8 mouse cellular contexts compared by ENCODE assay signal in the genomic region with DNA sequence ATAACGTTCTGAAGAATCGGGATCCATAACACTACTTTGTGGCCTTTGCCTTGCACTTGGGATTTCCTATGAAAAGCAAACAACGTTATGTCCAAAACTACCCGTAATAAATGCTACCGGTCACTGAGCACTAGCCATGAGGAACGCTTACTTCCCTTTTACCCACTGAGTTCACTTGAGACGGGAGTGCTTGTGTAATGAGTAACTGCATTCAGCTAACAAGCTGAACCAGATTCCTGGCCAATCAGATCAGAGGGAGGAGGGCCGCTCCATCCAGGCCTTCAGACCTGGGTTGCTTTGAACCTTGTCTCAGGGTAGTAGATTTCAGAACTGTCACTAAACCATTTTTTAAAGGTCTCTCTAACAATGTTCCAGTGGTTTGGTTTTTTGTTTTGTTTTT.
DNase-seq lines count a peak whose midpoint lies in the region; ATAC-seq lines count a peak whose summit lies in the region.

No protein-coding gene starts in this region.

- no peaks in the 10 kb centered on the region for H3K36me3 ChIP-seq in liver, embryonic 12.5 days
- no peaks in the 10 kb centered on the region for H3K36me3 ChIP-seq in heart, embryonic 11.5 days (ENCODE audit: control insufficient read depth, insufficient read depth, low read length)
- H3K36me3 ChIP-seq in stomach, embryonic 14.5 days (ENCODE audit: control insufficient read depth, insufficient read depth, low read length), result no peaks in the 10 kb centered on the region
- H3K36me3 ChIP-seq in limb, embryonic 10.5 days, result no peaks in the 10 kb centered on the region

- peaks cover 7% of the 10 kb centered on the region for H3K4me1 ChIP-seq in liver, embryonic 12.5 days
- peaks cover 26% of the 10 kb centered on the region for H3K4me1 ChIP-seq in heart, embryonic 11.5 days (ENCODE audit: control insufficient read depth, insufficient read depth, low read length)
- peaks cover 15% of the 10 kb centered on the region for H3K4me1 ChIP-seq in stomach, embryonic 14.5 days (ENCODE audit: control insufficient read depth, insufficient read depth, low read length)
- H3K4me1 ChIP-seq in limb, embryonic 10.5 days, result peaks cover 11% of the 10 kb centered on the region; the same call in 1 of the 2 replicates

- no peak overlapping the region for H3K27ac ChIP-seq in liver, embryonic 12.5 days
- H3K27ac ChIP-seq in heart, embryonic 11.5 days (ENCODE audit: low read depth, low read length), result 0 out of 2 replicates have a peak overlapping the region, but pooled peaks have one; percentile 22
- no peak overlapping the region; the same call in 1 of the 2 replicates for H3K27ac ChIP-seq in stomach, embryonic 14.5 days (ENCODE audit: low read length)
- no peak overlapping the region for H3K27ac ChIP-seq in limb, embryonic 10.5 days

- no peak overlapping the region for H3K4me3 ChIP-seq in liver, embryonic 12.5 days
- H3K4me3 ChIP-seq in heart, embryonic 11.5 days (ENCODE audit: low read depth, low read length), result no peak overlapping the region
- H3K4me3 ChIP-seq in stomach, embryonic 14.5 days (ENCODE audit: low read depth, low read length), result no peak overlapping the region
- H3K4me3 ChIP-seq in limb, embryonic 10.5 days, result no peak overlapping the region

- ATAC-seq in liver, embryonic 12.5 days, result 0 out of 2 replicates have a peak, but pooled peaks have one; percentile 32
- no peak for ATAC-seq in heart, embryonic 11.5 days (replicated peaks; ENCODE audit: insufficient number of reproducible peaks, low FRiP score, low TSS enrichment)
- ATAC-seq in stomach, embryonic 14.5 days (ENCODE audit: insufficient number of reproducible peaks, insufficient read depth, low FRiP score, low read depth), result peak; percentile 81

- 40% methylated on average over 8 of the region's 8 CpGs for WGBS in liver, embryonic 12.5 days (ENCODE audit: insufficient replicate concordance)
- 54% methylated on average over 8 of the region's 8 CpGs for WGBS in heart, embryonic 11.5 days (ENCODE audit: insufficient replicate concordance)
- WGBS in large intestine, adult 2 months, result 12% methylated on average over 8 of the region's 8 CpGs
- 45% methylated on average over 8 of the region's 8 CpGs for WGBS in stomach, embryonic 14.5 days
- 73% methylated on average over 8 of the region's 8 CpGs for WGBS in limb, embryonic 10.5 days

- H3K4me2 ChIP-seq in liver, embryonic 12.5 days, result no peak overlapping the region
- H3K4me2 ChIP-seq in heart, embryonic 11.5 days, result no peak overlapping the region
- H3K4me2 ChIP-seq in stomach, embryonic 14.5 days (replicated peaks; ENCODE audit: low read depth, low read length), result 0 out of 2 replicates have a peak overlapping the region, but pooled peaks have one; percentile 2

- H3K27me3 ChIP-seq in liver, embryonic 12.5 days (replicated peaks), result no peaks in the 10 kb centered on the region
- no peaks in the 10 kb centered on the region for H3K27me3 ChIP-seq in heart, embryonic 11.5 days (ENCODE audit: control insufficient read depth, insufficient read depth, low read length)
- no peaks in the 10 kb centered on the region for H3K27me3 ChIP-seq in stomach, embryonic 14.5 days (ENCODE audit: control insufficient read depth, insufficient read depth, low read length)
- H3K27me3 ChIP-seq in limb, embryonic 10.5 days (ENCODE audit: low read depth, poor library complexity, severe bottlenecking), result no peaks in the 10 kb centered on the region

- no peak for DNase-seq in liver
- DNase-seq in large intestine, adult 2 months (ENCODE audit: low read depth, low spot score), result peak; percentile 87
- DNase-seq in right cerebral cortex, postnatal 25 days, result no peak
- no peak for DNase-seq in limb, embryonic 10.5 days (ENCODE audit: low spot score)
- DNase-seq in gastrocnemius, postnatal 10 days, result no peak

- no peak overlapping the region for H3K9ac ChIP-seq in liver, embryonic 12.5 days
- H3K9ac ChIP-seq in heart, embryonic 11.5 days (ENCODE audit: low read depth, low read length), result no peak overlapping the region
- no peak overlapping the region for H3K9ac ChIP-seq in stomach, embryonic 14.5 days (replicated peaks; ENCODE audit: low read depth, low read length)

- H3K9me3 ChIP-seq in liver, embryonic 12.5 days (replicated peaks), result no peaks in the 10 kb centered on the region
- no peaks in the 10 kb centered on the region for H3K9me3 ChIP-seq in heart, embryonic 11.5 days (replicated peaks; ENCODE audit: control insufficient read depth, low read length)
- H3K9me3 ChIP-seq in stomach, embryonic 14.5 days (ENCODE audit: control insufficient read depth, low read depth, low read length), result no peaks in the 10 kb centered on the region
- no peaks in the 10 kb centered on the region for H3K9me3 ChIP-seq in limb, embryonic 10.5 days (replicated peaks)
